Mouse (Mus musculus): ENCODE results near the gene St8sia1.

St8sia1 gene

DNA sequence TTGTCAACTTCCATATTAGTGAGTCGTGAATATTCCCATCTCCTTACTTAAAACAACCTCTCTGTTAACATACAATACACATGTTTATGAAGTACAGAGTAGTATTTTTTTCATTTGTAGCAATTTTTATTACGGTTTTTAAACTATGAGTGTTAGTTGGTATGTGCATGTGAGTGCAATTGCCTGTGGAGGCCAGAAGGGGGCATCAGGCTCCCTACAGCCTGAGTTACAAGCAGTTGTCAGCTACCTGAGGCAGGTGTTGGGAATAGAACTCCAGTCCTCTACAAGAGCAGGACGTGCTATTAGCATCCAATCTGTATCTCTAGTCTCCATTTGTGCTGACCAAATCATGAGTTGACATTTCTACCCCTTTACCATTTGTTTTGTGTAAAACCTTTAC, 19.8 kb downstream of the St8sia1 start:
- DNase-seq (ENCODE audit: low spot score in 2 of 2), result no peak

DNA sequence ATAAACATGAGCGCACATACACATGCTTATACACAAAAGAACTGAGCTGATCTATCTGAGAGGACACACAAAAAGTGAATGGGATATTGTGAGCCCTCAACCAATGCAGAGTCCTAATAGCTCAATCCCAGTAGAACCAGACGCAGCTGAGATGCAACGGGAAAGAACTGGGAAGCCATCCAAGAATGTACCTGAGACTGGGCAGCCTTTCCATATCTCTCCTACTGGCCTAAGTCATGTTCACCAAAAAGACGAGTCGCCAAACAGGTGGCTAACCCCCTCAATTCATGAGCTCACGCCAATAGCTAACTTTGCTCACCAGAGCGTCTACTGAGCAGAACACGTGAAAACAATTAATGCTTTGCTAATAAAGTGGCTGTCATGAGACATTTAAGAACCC, 20.8 kb downstream of the St8sia1 start:
- no peak for DNase-seq (ENCODE audit: low spot score in 2 of 2)

DNA sequence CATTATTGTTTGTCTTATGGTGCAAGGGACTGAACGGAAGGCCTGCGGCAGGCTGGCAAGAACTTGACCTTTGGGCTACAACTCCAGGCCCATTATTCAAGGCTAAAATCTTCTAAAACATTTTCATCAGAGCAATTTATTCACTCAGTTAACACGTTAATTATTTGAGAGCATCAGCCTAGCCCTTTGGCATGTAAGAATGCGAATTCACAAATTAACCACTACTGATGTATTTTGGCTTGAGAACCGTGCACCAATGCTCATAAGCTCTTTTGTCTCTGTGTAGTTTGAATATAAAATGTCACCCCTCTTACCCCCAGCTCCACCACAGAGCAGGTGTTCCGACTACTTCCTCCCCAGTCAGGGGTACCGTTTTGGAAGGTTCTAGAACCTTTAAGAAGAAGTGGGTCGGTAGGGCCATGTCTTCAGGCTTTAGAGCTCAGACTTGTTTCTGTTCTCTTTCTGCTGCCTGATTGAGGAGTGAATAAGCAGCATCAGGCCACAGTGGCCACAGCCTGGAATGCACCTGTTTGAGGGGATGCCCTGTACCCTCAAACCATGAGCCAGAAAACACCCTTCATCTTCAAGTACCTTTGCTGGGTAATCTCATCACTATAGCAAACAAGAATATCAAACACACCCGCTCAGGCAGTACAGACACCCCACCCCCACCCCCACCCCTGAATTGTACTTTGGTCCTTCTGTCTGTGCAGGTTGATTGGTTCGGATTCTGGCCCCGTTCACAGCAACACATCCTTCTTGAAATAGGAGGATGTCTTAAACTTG, 22.5 kb downstream of the St8sia1 start:
- no peak for DNase-seq (ENCODE audit: low spot score in 2 of 2)

DNA sequence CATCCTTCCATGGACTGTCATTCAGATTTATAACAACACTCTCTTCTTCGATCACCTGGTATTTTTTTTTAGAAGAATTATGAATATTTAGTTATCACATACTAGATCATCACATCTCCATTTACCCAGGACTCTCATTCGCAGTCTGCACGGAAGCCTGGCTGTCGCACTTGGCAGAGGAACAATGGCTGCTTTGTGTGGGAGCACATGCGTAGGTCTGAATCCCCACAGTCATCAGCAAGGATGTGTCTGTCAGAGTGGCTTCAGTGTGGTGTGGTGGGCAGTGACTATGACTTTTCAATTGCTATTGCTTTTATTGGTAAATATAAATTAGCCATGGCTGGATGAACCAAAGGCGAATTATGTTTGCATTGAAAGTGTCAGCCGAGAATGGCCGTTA, 23.2 kb downstream of the St8sia1 start:
- DNase-seq (ENCODE audit: low spot score in 2 of 2), result no peak

DNA sequence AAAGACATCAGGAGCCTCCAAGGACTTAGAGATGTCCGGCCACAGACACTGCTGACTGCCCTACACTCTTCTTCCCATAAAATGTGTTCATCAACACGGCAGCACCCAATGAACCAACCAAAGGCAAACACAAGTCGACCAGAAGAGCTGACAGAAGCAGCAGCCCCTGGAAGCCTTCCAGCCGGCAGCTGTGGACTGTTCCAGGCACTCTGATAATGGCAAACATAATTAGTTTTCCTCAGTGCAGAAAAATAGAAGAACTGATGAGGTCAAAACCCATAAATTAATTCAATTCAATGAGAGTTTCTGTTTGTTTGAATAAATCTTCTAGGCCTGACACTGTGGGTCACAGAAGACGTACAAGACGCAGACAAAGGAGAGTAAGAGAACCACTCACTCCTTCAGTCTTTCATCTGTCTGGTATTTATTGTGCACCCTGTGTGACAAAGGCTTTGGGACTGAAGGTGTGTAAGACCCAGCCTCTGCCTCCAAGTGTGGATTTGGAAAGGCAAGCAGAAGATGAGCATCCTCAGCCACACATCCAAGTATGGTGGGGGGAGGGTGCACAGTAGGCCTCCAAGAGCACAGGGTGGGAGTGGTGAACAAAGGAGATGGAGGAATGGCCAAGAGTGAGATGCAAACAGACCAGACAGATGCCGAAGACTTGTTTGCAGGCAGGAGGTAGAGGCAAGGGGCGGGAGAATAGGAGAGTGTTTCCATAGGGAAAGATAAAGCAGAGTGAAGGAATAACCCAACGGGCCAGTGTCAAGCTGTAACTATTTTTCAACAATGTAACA, 25.5 kb downstream of the St8sia1 start:
- DNase-seq (ENCODE audit: low spot score in 2 of 2), result no peak

DNA sequence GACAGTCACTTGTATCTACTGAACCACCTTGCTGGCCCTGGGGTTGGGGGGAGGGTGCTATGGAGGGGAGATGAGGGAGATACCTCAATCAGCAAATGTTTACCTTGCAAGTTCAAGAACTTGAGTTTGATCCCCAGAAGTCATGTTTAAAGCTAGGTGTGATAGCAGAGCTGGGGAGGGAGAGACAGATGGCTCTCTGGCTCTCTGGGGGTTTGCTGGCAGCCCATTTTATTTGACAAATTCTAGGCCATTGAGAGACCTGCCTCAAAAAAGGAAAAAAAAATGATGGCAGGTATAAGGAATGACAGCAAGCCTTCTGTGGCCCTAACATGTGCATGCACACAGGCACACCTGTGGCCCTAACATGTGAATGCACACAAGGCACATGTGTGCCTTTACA, 26.2 kb downstream of the St8sia1 start:
- DNase-seq (ENCODE audit: low spot score in 2 of 2), result no peak

DNA sequence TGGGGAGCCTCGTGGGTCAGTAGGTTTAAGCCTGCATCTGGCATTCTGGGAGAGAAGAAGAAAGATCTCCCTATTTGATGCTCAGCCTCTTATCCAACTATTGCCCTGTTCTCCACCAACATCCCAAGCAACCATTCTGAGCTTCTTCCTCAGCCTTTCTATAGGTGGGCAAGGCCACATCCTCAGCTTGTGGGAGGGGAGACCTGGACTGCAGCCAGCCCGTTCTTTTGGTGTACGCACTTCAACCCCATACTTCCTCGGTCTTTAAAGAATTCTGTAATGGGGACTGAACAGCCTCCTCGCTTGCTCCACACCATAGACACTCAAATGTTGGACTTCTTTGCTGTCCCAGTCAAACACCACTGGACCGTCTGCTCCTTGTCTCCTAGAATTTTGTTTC, 31.7 kb downstream of the St8sia1 start:
- DNase-seq (ENCODE audit: low spot score in 2 of 2), result no peak

DNA sequence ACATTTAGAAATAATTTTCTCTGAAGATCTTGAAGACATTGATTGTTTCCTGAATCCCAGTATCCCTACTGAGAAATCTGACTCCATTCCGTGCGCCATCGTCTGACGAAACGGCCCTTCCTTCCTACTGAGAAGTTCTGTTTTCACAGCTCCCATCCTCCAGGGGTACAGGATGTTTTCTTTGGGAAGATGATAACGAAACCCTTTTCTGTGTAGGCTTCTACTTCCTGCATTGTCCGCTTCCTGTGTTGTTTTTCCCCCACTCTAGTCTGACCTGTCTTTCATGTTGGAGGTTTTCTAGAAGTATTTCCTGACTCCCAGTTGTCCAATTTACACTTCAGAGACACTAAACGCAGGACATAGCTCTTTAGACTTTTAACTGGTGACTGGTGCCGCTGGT, 32.1 kb downstream of the St8sia1 start:
- no peak for DNase-seq (ENCODE audit: low spot score in 2 of 2)

DNA sequence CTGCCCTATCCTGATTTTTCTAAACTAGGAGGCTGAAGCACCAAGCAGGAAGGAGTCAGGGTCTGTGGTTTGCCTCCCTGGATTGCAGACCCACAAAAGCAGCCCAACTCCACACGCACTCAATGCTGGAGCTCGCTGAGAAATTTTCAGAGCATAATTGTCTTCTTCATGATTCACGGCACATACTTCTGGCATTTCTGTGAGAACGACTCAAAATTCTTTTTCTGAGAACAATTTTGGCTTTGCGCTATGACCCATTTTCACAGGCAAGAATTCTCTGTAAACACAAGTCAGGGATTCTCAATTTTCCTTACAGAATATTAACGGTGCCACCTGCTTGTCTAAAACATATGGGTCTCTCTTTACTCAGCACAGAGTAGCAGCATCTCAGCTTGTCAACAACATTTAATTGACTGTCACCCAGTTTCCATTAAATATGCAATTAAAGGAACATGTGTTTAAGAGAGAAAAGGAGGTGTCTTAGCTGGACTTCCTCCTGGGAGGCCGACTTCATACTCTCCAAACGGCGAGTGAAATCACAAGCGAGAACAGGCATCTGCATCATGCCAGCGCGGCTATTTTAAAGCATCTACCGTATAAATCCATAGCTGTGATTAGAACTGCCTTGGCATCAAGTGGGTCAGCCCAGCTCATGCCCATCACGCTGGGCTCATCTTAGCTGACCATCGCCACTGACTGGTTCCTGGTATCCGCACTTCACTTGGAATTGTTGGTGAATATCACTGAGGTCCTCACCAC, 35.5 kb downstream of the St8sia1 start:
- DNase-seq (ENCODE audit: low spot score in 2 of 2), result no peak

DNA sequence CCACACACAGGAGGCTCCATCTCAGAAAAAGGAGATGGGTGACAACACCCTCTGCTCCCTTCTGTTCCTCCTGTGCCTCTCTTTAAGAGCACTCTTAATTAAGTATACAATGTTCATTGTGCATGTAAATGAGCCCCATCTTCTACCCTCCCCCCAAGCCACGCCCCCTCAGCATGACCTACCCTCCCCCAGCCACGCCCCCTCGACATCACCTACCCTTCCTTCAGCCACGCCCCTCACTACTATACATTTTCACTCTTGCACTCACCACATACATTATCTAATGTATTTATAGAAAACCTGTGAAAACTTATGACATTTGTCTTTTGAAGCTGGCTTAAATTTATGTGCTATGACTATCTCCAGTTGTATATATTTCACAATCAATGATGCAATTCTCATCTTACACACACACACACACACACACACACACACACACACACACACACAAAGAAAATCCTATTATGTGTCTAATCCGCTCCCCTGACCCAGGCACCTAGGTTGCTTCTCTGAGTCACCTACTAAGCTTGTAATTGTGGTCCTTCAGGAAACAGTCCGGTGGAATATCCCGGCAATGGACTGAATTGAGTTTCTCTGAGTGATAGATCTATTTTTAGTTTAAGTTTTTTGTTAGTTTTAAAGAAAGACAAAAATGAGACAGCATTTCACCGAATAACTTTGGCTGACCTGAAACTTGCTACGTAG, 37.2 kb downstream of the St8sia1 start:
- DNase-seq (ENCODE audit: low spot score in 2 of 2), result no peak

DNA sequence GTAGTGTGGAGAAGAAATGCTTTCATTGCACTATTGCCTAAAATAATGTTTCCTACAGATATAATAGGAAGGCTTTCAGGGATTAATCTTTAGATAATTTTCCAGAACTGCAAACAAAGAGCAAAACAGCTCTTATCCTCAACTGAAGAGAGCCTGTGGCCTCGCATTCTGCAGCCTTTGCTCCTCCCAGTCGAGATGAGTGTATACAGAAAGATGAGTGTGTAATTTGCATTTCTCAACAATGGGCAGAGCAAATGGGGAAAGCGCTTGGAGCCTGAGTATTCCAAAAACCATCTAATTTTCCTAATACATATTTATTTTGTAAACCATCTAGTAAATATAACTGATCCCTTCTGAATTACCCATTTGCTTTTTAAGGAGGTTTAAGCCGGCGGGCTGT, 38.3 kb downstream of the St8sia1 start:
- no peak for DNase-seq (ENCODE audit: low spot score in 2 of 2)

GRCm38 (mm10) chr6:142925374-142925773, 38.9 kb downstream of the St8sia1 start:
- DNase-seq (ENCODE audit: low spot score in 2 of 2), result no peak

- no peak for DNase-seq (ENCODE audit: low spot score in 2 of 2)
These were observed 43.4 kb downstream of the St8sia1 start for GRCm38 (mm10) chr6:142920901-142921300.

DNA sequence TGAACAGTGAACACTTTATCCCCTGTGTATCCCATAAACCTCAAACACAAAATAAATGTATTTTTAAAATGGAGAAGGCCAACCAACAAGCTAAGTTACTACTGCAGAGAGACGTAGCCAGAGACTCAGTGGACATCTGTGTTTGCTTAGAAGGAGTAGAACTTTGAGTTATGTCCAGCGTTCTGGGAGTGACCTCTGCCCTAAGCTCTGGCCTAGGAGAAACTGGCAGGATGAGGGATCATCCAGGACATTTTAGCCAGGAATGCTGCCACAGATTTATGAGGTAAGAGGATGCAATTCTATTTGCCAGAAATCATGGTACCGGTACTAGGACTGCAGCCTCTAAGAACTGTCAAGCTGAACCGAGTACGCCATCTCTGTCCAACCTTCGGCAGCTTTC, 45.6 kb downstream of the St8sia1 start:
- no peak for DNase-seq (ENCODE audit: low spot score in 2 of 2)

GRCm38 (mm10) chr6:142917471-142917901, 46.8 kb downstream of the St8sia1 start:
- no peak for DNase-seq (ENCODE audit: low spot score in 2 of 2)

DNA sequence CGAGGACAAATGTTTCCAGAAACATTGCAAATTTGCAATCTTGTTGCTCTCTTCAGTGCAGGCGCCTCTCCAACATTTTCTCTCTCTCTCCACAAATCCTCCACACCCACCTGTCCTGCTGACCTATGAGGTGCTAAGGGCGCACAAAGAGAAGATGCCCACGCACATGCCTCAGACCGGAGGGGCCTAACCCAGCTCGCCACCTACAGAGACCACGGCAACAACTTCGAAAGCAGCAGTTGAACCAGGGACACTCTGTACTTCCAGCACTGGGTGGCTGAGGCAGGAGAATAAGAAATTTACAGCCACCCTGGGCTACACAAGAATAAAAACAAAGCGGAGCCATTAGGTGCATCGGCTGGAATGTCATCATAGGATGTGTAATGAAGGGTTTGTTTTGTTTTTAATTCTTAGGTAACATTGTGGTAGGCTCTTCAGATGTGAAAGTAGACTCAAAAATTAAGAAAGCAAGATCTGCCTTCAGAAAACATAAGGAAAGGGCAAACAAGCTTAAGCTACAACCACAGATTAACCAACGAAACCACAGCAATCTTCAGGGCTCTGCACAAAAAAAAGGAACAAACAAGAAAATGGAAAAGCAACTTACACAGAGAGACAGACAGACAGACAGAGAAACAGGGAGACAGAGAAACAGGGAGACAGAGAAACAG, 47.8 kb downstream of the St8sia1 start:
- DNase-seq (ENCODE audit: low spot score in 2 of 2), result no peak

- no peak for DNase-seq (ENCODE audit: low spot score in 2 of 2)
These were observed 48.8 kb downstream of the St8sia1 start for GRCm38 (mm10) chr6:142915464-142915863.

DNA sequence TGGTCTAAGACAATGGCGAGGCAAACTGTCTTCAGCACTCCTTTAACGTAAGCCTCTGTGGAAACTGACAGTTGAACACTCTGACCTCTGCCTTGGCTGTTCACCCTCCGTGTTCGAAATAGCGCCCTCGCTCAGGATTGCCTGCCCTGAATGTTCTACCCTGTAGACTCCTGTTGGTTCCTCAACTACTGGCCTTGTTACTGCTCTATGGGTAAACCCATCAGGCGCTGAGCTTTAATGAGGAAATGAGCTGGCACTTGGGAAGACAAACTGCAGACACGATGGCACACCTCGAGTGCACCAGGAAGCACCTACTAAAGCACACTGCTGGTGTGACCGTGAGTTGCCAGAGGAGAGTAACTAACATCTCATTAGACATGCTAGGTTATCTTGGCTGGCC, 49.6 kb downstream of the St8sia1 start:
- no peak for DNase-seq (ENCODE audit: low spot score in 2 of 2)

DNA sequence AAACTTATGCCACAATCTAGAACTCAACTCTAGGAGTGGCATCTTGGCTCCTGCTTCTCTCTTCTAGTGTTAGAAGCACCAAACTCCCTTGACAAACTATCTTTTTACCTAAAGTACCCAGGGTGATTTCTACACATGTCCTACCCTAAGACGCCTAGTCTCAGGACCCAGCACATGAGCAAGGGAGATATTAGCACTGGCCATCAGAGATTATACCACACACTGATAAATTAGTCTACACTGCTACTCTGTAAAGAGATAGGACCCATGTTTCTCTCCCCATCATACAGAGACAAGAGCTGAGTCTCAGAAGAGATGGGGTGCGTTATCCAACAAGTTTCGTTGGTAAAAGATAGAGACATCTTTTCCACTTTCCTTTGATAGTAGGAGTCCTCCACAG, 53.0 kb downstream of the St8sia1 start:
- no peak for DNase-seq (ENCODE audit: low spot score in 2 of 2)

- DNase-seq (ENCODE audit: low spot score in 2 of 2), result no peak
These were observed 53.5 kb downstream of the St8sia1 start for GRCm38 (mm10) chr6:142910721-142911120.

GRCm38 (mm10) chr6:142909771-142910105, 54.5 kb downstream of the St8sia1 start:
- DNase-seq (ENCODE audit: low spot score in 2 of 2), result no peak

Measured in frontal cortex, postnatal 10 days (tissue).